Mouse (Mus musculus): Measurements from ENCODE around the gene Rbbp9. TPM values are rescaled to one million over a fixed set of nuclear protein-coding genes. Genes with fewer than 3 reads are reported as not detected.

Gene Rbbp9
- total RNA-seq, 2 experiments from 2014 or later, result 14.2 to 15.0 TPM

- no peak for DNase-seq (ENCODE audit: low spot score in 2 of 2)
Observed at GRCm38 (mm10) chr2:144519772-144520171, 30.9 kb downstream of the Rbbp9 start.

- DNase-seq (ENCODE audit: low spot score in 2 of 2), result no peak
Observed at GRCm38 (mm10) chr2:144514619-144515018, 36.0 kb downstream of the Rbbp9 start.

GRCm38 (mm10) chr2:144502134-144502533 is 48.5 kb downstream of the Rbbp9 start:
- no peak for DNase-seq (ENCODE audit: low spot score in 2 of 2)

Other genes with a start within 250 kb of the Rbbp9 start
- not detected for gene Ovol2, start 218.7 kb downstream of the Rbbp9 start, total RNA-seq (2021)
- gene Kat14, start 181.9 kb downstream of the Rbbp9 start, total RNA-seq (2021), result 10 to 100 TPM; 33.1 to 37.6 TPM
- 10 to 100 TPM in 1 of 2 experiments, 1 to 10 TPM in 1; 8.0 to 11.7 TPM for gene Pet117, start 181.9 kb downstream of the Rbbp9 start, total RNA-seq (2021)
- 1 to 10 TPM in 1 of 2 experiments, under 1 TPM in 1; 0.70 to 2.1 TPM for gene Dzank1, start 23.5 kb downstream of the Rbbp9 start, total RNA-seq (2021)
- 10 to 100 TPM; 18.2 to 20.8 TPM for gene Polr3f, start 23.2 kb downstream of the Rbbp9 start, total RNA-seq (2021)
- gene Sec23b, start 5.4 kb upstream of the Rbbp9 start, total RNA-seq (2021), result 10 to 100 TPM; 24.3 to 31.2 TPM
- gene Smim26, start 43.2 kb upstream of the Rbbp9 start, total RNA-seq (2021), result 10 to 100 TPM; 32.0 to 36.5 TPM
- 10 to 100 TPM; 11.9 to 12.9 TPM for gene Dtd1, start 49.0 kb upstream of the Rbbp9 start, total RNA-seq (2021)

All from gastrocnemius, postnatal 4 days (tissue).